Mouse (Mus musculus) CD8-positive naive resting alpha-beta T cell, adult 2 months (primary cell): ENCODE results near the gene Cacna1a.

Experiments
- DNase-seq, 2 experiments: peaks; one replicate each; pipeline ENCODE4 v3.0.0; 2022; ENCODE audit warnings: low read depth in 2 of 2, low spot score in 2 of 2

Cacna1a gene

DNA sequence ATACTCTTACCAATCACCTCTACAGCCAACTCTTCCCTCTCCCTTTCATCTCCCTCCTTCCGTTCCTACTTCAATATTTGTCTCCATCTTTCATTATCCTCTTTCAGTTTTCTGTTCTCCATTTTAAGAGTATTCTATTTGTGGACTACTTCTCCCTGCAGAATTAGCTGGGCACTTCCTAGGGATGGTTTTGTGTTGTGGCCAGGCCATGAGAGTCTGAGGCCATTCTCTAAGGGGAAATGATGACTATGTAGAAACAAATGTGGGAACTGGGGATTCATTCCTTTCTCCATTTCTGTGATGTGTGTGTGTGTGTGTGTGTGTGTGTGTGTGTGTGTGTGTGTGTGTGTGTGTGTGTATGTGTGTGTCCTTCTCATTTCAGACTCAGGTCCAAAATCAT lies 144.5 kb downstream of the Cacna1a start:
- DNase-seq = no peak

DNA sequence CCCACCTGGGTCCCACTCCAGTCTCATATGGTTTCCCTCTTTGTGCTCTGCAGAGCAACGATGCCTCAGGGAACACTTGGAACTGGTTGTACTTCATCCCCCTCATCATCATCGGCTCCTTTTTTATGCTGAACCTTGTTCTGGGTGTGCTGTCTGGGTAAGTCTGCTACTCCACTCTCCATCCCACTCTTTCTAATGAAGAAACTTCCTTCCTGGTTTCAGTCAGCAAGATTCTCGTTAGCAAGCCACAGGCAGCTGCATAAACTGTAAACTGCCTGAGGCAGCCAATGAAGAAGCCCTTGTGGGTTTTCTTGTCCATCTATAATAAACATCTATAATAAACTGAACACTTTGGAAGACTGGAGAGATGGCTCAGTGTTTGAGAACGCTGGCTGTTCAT lies 145.1 kb downstream of the Cacna1a start:
- DNase-seq = no peak

DNA sequence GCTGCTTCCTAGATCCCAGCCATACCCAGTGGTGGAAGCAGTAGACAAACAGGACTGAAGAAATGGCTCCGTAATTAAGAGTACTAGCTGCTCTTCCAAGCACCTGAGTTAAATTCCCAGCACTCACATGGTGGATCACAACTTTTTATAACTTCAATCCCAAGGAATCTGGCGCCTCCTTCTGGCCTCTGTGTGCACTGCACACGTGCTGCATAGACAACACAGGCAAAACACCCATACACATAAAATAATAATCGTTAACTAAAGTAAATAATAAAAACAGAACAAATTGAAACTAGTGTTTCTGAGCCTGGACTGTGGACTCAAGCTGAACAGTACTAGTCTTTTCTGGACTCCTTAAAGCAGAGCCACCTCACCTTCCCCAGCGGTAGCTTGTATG lies 148.7 kb downstream of the Cacna1a start:
- DNase-seq = no peak

DNA sequence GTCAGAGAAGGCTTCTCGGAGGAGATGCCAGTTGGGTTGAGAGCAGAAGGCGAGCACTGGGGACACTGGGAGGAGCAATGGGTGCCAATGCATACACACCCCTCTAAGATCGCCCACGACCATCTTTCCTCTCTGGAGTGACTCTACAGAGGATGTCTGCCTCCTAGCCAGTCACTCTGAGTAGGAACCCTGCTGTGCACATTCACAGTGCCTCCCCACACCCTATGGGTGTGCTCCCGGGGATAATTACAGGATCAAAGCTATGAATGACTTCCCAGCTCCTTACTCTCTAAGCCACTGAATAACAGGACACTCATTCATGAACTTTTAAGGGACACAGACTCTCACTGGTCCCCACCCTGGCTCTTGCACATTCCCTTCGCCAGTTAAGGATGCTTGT lies 151.1 kb downstream of the Cacna1a start:
- no peak for DNase-seq

DNA sequence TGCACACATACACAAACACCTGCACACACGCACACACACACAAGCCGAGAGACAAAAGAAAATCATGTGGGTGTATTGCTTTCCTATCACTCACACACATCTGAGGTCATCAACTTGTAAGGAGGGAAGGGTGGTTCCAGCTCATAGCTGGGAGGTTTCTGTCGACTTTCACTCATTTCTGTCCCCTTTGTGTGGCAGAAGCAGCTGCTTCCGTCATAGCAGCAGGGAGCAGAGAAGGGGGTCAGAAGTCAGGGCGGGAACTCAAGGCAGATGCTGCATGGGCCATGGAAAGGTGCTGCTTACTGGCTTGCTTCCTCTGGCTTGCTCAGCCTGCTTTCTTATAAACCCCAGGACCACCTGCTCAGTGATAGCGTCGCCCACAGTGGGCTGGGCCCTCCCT lies 154.2 kb downstream of the Cacna1a start:
- DNase-seq = no peak

DNA sequence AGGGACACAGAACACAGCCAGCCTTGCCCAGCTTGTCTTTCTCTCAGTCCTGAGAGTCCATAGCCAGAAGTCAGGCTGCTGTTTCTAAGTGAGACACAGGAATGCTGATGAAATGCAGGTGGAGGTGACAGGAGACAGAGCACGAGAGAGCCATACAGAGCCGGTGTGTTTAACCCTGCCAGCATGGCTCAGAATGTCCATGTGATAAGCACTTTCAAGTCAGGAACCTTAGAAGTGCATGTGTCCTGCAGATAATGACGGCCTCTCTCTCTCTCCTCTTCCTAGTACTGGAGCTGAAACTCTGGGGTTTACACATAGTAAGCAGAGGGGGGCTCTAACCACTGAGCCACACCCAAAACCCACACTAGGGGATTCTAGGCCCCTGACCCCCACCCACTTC lies 157.3 kb downstream of the Cacna1a start:
- DNase-seq = no peak

DNA sequence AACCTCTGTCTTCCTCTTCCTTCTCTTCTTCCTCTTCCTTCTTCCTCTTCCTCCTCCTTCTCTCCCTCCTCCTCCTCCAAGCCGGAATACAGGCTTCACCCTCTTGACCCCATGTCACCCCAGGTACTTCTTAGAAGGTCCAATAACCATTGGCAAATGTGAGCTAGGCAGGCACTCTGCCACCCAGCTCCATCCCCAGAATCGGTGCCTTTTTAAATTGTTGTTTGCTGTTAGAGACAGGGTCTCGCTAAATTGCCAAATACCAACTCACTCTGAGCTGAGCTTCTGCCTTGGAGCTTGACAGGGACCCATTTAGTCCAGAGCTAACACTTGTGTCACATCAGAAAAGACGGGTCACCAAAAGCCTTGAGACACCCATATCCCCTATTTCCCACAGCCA lies 164.2 kb downstream of the Cacna1a start:
- no peak for DNase-seq

DNA sequence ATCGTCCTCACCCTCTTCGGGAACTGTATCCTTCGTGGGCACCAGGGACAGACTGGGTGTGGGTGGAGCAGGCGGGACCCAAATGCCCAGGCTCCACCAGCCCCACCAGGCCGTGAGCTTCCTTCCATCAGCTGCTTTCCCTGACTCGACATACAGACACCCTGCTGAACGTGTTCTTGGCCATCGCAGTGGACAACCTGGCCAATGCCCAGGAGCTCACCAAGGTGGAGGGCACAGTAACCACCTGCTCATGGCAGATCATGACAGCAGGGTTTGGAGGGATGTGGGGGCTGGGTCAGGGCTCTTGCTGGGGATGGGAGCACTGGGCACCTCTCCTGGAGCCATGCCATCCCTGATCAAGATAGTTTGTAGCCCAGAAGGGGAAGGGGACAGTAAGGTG lies 164.9 kb downstream of the Cacna1a start:
- no peak for DNase-seq

DNA sequence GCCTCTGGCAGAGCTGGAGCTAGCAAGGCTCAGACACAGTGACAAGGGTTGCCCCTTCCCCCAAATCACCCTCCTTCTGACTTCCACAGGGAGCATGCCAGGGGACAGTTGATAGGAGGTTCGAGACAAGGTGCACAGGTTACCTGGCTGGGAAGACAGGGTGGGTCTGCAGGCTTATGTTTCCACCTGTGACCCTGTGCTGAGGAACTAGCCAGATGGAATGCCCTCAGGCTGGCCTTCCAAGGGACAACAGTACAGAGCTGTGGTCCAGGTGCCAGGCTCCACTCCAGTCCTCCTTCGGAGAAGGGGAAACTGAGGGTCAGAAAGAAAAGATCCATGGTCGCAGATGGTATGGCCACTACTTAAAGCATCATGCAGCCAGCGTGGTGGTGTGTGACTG lies 165.4 kb downstream of the Cacna1a start:
- no peak for DNase-seq

DNA sequence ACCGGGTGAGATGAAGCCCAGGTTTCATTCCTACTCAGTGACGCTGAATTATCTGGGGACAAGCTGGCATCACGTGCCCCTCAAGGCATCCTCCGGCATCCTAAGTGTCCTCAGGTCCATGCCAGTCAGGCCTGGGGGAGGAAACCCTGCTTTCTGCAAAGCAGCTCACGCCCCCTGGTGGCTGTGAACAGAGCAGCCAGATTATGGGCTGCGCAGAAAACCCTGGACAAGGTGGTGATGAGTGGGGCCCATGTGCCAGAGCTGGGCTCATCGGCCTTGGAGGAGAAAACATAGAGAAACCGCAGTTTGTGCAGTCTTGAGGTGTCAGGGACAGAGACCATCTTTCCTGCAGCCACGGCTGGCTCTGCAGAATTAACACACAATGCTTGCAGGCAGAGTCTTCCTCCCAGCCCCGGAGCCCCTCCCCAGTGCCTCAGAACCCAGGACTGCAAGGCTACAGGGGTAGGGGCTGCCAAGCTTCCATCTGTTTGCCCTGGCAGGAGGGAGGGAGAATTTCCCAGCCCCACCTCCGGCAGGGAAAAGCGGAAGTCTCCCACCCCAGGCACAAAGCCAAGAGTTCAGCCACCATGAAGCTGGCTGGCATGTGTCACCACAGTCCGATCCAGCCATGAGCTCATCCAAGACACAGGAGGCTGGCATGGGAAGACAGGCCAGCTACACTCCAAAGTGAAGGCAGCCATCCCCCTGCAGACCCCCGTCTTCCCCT lies 166.2 kb downstream of the Cacna1a start:
- DNase-seq = peak in 1 of 2 experiments; percentile 23

DNA sequence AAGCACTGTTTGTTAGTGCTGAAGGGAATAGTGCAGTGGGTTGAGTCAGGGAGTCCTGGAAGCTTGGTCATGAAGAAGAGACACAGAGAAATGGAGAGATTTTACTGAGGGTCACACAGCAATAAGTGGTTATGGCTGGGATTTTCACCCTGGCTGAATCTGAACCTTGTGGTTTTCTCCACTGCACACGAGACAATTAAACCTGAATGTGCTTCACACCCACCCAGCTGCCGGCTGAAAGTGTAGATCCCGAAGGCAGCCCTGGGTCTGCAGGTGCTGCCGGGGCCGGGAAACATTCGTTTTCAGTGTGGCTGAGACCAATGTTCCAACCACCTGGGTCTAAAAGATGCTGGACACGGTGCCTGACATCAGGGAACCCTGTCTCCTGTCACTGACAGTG lies 167.0 kb downstream of the Cacna1a start:
- DNase-seq = no peak

DNA sequence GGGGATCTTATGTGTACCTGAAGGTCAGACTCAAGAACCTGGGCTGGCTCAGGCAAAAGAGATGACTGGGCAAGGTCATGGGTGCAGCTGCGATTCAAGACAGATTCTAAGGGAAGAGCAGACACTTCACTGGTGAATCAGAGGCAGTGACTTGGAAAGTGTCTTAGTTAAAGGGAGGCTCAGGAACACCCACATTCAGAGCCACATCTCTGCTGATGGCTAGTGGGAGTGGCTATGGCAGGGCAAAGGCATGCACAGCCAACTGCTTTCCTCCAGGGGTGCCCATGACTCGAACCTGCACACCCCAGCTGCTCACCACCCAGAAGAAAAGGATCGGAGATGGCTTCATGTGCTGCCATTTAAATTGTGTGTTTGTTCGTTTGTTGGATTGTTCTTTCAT lies 169.7 kb downstream of the Cacna1a start:
- no peak for DNase-seq

DNA sequence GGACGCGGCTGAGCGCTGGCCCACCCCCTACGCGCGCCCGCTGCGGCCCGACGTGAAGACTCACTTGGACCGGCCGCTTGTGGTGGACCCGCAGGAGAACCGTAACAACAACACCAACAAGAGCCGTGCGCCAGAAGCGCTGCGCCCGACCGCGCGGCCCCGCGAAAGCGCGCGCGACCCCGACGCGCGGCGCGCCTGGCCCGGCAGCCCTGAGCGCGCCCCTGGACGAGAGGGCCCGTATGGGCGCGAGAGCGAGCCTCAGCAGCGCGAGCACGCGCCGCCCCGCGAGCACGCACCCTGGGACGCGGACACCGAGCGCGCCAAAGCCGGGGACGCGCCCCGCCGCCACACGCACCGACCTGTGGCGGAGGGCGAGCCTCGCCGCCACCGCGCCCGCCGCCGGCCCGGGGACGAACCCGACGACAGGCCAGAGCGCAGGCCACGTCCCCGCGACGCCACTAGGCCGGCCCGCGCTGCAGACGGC lies 170.9 kb downstream of the Cacna1a start:
- no peak for DNase-seq

DNA sequence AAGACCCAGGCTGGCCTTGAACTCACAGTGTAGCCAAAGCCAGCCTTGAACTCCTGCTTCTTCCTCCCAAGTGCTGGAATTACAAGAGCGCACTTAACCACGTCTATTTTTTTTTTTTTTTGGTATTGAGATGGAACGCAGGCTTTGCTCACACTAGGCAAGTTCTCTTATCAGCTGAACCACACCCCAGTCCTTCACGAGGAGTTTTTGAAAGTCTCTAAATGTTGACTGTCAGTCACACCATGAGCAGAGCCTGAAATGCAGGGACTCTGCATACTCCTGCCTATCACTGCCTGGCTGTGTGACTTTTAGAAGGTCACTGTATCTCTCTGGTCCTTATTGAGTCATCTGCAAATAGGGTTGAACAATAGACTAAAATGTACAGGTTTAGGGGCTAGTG lies 173.5 kb downstream of the Cacna1a start:
- no peak for DNase-seq

DNA sequence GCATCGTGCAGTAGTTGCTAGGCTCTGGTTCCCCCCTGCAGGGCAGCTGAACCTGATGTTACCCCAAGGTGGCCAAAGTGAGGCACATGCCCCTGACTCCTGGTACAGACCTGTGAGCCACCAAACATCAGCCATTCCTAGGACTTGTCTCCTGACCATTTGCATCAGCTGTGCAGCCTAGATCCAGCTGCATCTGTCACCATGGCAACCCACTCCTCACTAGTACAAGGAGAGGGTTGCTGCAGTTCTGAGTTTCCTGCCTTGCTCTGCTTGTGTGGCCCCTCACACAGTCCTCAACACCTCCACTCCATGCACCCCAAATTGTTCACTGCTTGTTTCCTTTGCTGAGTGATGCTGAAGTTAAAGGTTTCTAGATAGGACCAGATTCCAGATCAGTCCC lies 175.8 kb downstream of the Cacna1a start:
- no peak for DNase-seq

DNA sequence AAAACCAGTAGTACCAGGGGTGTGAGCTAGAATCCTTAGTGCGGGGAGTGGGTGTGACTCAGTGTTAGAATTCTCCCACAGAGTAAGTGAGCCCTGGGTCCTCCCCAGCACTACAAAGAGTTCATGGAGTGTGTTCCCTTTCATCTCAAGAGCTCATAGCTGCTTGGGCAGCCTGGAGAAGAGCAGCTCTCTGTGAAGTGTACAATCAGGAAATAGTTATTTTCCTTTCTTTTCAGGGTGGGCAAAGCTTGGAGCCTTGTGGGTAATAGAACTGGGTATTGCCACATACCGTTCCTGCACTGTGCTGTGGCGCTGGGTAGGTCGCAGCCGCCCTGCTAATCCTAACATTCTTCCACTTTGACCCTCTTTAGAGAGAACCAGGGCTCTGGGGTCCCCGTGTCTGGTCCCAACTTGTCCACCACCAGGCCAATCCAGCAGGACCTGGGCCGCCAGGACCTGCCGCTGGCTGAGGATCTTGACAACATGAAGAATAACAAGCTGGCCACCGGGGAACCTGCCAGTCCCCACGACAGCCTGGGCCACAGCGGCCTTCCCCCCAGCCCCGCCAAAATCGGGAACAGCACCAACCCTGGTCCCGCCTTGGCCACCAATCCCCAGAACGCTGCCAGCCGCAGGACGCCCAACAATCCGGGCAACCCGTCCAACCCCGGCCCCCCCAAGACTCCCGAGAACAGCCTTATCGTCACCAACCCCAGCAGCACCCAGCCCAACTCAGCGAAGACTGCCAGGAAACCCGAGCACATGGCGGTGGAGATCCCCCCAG lies 177.5 kb downstream of the Cacna1a start:
- DNase-seq = no peak

DNA sequence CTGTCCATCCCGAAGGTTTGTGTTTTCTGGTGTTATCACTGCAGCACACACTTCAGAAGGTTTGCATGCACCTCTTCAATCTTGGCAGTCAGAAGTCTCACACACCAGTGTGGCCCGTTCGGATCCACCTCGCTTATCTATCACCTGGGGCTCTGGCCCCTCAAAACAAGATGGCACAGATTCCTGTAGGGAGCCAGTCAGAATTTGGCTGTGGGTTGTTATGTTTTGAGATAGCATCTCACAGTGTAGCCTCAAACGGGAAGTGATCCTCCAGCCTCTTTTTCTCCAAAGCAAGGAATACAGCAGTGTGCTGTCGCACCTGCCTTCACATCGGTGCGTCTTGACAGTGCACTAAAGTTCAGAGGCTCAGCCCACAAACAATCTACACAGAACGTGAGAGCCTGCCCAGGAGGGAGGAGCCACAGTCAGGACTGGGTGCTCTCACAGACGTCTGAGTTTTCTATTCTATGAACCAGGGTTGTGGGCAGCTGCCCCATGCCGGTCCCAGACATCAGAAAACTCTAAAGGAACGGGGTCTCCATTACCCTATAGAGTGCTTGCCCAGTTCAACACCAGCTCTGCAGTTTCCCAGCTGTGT lies 178.7 kb downstream of the Cacna1a start:
- no peak for DNase-seq

DNA sequence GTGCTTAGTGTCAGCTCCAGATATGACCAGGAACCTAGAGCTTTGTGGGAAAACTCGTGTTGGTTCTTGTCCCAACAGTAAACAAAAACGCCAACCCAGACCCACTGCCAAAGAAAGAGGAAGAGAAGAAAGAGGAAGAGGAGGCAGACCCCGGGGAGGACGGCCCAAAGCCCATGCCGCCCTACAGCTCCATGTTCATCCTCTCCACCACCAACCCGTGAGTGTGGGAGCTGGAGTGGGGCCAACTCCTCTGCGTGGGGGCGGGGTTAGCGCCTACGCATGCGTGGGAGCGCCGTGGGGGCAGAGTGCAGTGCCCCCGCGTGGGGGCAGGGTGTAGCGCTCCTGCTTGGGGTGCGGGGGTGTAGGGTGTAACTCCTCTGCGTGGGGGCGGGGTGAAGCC lies 179.3 kb downstream of the Cacna1a start:
- peak; percentile 44 to 52 for DNase-seq

DNA sequence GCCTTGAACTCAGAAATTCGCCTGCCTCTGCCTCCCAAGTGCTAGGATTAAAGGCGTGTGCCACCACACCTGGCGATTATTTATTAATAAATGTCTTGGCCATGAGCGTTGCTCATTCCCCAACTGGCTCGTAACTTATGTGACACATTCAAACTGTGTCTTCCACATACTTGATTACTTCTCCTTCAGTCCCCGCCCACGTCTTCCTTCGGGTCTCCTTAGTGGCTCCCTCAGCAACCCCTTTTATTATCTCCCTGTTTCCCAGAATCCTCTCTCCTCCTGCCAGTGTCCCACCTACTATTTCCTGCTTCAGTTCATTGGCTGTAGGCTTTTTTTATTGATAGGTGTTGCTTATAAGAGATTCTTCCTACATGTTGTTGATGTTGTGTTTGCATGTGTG lies 180.5 kb downstream of the Cacna1a start:
- no peak for DNase-seq

DNA sequence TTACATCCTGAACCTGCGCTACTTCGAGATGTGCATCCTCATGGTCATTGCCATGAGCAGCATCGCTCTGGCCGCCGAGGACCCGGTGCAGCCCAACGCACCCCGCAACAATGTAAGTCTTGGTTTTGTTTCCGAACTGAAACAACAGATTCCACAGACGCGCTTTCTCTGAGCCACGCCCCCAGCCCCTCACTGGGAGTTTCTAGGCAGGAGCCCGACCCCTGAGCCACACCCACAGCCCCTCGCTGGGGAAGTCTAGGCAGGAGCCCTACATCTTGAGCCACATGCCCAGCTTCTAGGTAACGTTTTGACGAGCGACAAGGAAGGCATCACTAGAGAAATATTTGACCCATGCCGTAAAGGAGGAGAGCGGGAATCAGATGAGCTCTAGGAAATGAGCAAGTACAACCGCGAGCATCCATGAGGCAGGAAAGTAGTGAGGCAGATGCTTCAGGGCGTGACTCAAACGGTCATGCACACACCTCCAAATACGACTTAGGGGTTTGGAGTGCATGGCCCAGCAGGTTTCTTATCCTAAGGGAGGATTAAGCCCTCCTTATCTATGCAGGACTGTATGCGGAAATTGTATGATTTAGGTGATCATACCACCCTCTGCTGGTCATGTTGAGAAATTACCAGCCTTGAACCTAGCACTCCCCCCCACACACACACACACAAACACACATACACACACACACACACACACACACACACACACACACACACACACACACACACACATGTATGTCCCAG lies 181.9 kb downstream of the Cacna1a start:
- DNase-seq = no peak

DNA sequence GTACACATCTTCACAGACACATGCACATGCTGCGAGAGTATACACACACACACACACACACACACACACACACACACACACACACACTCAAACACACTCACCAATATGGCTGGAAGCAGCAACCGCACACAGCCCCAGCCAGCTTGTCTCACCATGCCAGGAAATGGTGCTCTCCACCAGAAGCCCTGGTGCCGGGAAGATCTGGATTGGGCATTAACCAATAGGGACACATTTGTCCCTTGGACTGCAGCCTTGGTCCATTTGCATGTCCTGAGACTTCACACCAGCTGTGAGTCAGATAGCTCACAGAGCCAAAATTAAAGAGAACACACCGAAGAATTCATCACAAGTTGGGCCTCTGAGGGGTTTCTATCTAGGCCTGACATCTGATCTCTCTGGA lies 189.2 kb downstream of the Cacna1a start:
- DNase-seq = no peak

DNA sequence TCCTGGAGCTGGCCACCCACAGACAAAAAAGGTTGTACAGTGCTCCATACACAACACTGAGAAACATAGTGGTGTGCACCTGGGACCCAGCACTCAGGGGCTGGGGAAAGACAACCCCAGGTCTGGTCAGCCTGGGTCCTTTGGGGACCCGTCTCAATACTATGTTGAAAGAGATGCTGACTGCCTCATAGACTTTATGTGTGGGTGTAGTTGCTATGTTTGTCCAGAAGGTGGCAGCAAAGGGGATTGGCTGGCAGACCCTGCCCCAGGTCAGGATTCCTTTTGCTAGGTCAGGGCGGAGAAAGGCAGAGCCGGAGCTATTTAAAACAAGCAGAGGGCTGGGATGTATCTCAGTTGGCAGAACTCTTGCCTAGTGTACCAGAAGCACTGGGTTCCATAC lies 191.4 kb downstream of the Cacna1a start:
- DNase-seq = peak in 1 of 2 experiments; percentile 23
